Mouse (Mus musculus): ENCODE data around the gene Cmtm2a.
"Not testable (repeated sequence)": the region's sequence is repeated elsewhere in the genome, so short reads cannot be mapped to it uniquely, and the experiment has no call there.

Cmtm2a gene

DNA sequence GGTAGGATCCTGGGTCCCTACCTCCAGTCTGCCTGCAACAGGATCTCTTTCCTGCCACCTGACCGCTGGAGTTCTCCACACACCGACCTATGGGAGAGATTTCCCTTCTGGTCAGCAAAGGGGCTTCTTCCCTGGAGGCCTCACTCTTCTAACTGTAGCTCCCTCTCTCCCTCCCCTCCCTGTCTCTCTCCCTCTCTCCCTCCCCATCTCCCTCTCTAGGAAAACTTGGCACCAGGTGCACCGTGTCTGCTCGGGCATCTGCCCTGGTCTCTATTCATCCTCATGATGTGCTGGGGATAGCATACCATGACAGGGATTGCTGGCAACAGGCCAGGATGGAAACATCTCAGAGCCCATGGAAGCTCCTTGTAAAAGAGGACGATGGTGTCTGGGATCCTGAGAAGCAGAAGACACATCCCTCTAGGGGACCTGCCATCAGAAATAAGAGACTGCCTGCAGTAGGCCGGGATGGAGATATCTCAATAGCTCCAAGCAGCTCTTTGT lies 24.0 kb downstream of the Cmtm2a start:
- no peak for DNase-seq

DNA sequence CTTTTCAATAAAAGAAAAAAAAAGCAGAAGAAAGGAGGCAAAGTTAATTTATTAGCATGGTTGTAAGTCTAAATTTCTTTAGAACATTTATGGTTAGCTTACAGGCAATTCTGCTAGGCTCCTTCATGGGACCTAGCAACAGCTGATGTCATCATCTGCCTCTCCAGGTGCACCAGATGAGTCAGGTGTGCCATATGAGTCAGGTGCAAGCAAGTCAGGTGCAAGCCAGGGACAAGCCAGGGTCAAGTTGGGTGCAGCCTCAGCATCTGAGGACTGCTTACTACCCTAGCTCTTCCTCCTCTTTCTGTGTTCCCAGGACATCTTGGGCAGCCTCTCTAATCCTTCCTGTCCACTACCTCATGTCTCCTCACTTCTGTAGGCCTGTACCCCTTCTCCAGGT lies 24.6 kb downstream of the Cmtm2a start:
- no peak for DNase-seq

DNA sequence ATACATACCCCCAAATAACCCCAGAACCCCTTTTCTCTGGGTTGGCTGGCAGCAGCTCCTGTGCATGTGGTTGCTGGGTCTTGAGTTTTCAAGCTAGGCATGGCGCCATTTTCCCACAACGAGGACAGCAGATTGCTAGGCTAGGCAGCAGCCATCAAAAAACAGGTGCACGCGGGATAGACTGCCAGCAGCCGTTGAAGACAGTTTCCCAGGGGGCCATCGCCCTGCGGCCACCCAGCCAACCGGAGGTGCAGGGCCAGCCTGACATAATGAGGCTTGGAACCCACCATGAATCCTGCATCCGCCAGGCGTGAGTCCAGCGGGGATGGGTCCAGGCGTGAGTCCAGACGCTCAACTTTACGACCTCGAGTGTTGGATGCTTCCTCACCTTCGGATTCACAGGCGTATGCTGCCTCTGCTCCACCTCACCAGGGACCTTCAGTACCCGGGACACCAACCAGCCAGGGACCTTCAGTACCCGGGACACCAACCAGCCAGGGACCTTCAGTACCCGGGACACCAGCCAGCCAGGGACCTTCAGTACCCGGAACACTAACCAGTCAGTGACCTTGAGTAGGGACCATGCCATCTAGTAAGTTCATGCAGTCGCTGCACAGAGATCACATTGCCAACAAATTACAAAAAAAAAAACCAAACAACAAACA lies 28.6 kb downstream of the Cmtm2a start:
- not testable (repeated sequence) for DNase-seq

DNA sequence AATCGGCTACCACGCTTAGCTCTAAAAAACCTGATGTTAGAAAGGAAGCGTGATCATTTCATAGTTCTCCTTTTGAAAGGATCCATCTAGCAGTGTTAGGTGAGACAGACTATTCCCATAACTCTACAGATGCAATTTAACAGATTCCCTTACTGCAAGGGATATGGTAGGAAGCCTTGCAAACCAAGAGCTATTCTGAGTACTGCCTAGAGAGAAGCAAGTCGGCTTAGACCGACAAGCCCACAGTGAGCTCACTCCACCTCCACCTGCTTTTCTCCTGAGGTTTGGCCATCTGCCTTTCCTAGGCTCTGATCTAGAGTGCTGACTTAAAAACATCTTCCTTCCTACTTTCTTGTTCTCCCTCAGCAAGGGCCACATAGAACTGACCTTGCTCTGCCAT lies 31.2 kb downstream of the Cmtm2a start:
- DNase-seq: not testable (repeated sequence)

DNA sequence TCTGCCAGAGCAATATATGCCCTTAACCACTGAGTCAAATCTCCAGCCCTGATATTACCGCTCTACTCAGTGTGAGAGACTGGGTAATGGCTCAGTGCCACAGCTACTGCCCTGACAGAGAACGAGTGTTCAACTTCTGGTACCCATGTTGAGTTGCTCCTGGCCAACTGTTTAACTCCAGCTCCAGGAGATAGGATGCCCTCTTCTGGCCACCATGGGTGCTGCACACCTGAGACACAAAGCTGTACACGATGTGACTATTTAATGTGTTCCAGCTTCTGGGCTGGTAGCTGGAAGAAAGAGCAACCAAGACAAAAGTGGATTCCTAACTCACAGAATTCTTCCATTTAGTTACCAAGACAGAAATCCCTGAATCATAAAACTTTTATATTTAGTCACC lies 40.0 kb downstream of the Cmtm2a start:
- peak; percentile 64 for DNase-seq

DNA sequence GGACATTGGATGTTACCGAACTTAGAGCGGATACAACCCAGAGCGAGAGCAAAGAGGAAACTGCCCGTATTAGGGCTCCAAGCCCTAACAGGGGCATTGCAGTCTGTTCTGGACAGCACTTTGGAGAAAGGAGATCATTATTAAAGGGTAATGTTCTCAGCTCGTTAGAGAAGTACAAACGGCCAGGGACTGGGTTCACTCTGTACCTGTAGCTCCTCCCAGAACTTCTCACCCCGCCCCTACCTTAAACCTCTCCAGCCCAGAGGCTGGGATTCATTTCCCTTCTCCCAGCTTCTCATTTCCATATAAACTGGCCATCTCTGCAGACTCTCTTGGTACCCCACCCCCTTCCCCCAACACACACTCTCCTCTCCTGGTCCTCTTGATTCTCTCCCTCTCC lies 41.5 kb downstream of the Cmtm2a start:
- peak; percentile 24 for DNase-seq

DNA sequence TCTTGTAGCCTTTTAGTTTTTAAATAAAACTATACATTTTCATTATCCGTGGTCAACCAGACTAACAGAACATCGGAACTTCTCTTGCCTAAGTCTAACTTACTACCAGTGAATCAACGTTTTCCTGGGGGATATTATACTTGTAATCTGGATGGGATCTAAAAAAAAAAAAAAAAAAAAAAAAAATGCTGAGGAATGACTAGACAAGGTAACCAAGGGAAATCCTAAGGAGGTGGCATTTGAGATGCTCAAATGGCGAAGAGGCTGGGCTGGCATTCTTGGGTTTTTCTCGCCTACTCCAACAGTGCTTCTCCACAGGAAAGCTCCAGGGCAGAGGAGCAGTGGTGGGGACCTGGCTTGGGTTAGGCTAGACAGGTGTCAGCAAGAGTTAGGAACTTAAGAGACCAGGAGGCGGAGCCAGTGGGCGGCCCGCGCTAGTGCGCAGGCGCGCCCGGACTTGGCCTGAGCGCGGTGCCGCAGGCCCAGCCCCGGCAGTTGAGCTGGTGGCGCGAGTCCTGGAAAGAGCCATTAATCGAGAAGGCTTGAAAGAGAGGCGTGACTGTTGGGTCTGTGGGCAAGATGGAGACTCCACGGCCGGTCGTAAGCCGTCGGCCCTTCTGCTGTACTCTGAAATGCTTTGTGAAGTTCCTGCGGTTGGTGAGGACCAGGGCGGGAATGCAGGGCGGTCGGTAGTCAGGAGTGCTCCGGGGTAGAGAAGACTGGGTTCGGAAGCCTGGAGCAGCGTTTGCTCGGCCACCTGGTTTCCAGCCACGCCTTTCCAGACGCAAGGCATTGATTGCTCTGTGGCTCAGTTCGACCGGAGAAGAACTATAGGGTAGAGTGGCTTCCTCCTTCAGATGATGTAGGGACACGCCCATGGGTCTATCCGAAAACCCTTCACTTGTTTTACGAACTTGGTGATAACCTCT lies 42.3 kb downstream of the Cmtm2a start, which contains the start of gene Cklf:
TSS of gene Cklf (plus strand) at position 423 of the 929 bp plus-strand sequence.
- DNase-seq: peak; percentile 89

DNA sequence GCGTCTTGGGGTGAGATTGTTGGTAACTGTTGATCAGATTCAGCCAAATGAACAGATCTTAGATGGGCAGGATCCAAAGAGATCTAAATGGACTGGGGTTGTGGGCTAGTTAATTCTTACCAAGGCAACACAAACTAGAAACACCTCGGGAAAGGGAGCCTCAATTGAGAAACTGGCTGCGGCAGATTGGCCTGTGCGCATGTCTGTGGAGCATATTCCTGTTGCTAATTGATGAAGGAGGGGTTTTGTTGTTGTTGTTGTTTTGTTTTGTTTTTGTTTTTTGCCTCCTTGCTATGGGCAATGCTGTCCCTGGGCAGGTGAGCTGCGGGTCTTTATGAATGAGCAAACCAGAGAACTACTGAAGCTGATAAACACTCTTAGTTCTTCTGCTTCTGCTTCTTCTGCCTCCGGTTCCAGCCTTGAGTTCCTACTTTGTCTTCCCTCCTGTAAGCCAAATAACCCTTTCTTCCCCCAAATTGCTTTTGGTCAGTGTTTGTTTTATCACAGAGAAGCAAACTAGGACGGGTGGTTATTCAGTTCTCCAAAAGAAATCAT lies 43.5 kb downstream of the Cmtm2a start:
- no peak for DNase-seq

DNA sequence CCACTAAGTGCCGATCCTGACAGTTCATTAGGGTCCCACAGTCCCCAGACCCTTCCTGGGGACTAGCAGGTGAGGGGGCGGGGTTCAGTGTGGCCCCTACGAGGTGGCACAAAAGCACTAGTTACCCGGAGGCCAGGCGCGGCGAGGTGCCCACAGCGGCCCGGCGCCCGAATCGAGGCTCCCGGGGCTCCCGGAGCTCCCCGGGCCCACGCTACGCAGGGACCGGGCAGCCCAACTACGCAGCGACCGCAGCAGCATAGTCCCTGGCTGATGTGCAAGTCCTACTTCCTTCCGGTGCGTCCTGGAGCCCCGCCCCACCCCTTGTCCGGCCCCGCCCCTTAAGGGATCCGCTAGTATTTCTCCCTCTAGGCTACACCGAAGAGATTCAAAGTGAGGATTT lies 44.7 kb downstream of the Cmtm2a start, which contains the start of gene Tk2:
TSS of gene Tk2 (minus strand) at position 283 of the 400 bp plus-strand sequence.
- peak; percentile 85 for DNase-seq

DNA sequence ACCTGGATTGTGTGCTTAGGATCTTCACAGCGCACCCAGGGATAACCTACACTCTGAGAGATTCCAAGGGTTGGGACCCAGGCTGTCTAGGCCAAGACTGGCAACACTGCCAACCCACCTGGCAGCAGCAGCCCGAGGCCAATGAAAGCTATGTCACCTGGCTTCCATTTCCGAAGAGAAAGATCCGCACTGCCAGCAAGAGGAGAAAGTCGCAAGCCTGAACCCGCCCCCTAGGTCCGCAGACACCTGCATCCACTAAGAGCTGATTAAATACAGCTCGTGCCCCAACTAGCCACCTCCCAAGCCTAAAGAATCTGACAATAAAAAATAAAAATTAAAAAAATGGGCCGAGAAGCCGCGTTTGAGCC lies 45.1 kb downstream of the Cmtm2a start:
- peak; percentile 59 for DNase-seq

DNA sequence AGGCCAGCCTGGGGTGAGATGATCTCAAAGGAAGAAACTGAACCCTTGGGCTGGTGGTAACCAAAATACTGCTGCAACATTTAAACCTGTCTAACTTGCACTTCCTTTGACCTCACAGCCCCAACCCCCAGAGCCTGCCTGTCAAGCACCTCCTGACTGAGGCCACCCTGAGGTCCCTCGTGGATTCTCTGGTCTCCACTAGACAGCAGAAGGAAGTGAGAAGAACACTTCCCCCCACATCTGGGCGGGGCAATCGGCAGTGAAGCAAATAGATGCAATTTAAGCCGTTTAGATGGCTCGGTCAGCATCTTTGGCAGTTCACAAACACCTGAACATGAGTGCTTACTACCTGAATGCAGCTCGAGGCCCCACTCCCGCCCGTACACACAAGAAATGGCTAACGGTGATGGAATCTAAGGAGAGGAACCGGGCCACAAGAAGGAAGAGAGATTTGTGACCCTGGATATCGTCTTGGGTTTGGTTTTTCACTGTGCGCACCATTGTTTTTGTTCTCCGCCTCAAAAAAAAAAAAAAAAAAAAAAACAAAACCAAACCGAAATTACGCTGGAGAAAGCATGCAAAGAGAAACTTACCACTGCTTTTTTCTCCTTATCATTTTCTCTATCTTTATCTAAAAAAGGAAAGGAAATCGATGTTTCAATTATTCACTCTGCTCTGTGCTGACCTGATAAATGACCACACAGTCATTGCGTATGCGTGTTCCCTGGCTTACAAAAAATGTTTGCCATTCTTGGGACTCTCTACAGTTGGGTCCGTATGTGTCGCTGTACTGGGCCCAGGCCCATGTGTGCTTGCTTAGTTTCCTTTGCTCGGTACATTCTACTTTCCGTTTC lies 45.7 kb downstream of the Cmtm2a start:
- peak; percentile 59 for DNase-seq

DNA sequence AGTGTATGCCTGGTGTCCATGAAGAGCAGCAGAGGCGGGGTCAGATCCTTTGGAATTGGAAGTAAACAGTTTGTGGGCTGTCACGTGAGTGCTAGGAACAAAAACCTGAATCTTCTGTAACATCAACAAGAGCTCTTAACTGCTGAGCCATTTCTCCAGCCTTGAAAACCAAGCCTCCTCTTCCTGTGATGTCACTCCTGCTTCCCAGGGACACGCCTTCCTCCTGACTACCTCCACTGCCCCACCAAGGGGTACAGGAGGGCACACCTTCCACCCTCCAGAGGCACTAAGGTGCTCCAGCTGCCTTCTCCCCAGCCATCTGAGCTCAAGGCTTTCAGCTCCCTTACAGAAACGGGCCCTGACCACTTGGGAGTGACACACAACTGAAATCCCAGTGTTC lies 46.4 kb downstream of the Cmtm2a start:
- no peak for DNase-seq

DNA sequence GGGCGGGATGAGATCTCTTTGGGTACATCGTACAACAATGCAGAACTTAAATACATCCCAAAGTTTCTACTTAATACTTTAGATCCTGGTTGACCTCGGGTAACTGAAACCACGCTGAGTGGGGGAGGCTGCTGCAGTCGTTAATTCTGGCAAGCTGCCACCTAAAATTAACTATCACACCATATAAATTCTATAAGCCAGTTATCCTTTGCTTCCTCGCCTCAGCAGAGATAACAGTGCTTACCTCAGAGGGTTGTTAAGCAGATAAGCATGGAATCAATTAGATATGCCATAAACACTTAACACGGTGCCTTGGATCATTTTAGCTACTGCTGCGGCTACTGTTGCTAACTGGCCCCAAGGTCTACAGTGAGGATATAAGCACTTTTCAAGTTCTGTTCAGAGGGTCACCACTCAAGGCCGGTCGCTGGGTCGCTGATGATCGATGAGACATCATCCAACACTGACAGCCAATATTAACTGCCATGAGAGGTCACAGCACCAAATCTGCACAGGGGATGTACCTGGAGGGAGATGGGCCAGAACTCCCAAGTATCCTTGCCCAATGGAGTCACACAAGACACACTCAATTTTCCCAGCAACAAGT lies 50.8 kb downstream of the Cmtm2a start:
- no peak for DNase-seq

DNA sequence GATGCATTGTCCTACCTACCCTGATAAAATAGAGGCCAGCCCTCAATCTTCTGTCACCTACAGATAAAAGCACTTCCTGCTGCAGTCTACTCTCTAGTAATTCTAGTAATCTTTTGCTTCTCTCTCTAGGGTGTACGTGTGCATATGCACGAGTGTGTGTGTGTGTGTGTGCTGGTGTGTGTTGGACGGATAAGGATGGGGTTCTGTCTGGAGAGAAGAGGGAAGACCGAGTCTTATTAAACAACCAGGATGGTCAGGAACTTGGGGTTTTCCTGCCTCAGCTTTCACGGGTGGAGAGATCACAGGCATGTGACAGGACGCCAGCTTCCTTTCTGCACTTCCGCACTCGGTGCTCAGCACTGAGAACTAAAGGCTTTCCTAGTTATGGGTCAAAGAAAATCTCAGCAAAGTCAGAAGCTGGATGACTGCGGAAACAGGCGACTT lies 53.5 kb downstream of the Cmtm2a start:
- DNase-seq: peak; percentile 43

DNA sequence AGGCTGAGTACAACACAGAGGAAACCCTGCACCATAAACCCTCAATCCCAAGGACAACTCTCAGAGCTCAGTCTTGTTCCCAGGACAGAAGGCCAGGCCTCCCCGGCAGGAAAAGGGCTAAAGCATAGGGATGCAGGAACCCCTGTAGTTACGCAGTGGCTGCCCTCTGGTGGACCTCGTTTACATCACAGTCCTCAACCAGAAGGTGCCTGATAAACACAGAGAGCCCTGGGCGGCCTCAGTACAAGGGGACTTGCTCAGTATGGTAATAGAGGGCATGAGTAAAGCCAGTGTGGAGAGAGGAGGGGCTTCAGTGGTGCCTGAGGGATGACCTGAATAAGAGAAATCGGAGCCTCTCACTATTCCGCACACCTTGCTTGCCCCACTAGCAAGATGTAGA lies 58.4 kb downstream of the Cmtm2a start:
- no peak for DNase-seq

DNA sequence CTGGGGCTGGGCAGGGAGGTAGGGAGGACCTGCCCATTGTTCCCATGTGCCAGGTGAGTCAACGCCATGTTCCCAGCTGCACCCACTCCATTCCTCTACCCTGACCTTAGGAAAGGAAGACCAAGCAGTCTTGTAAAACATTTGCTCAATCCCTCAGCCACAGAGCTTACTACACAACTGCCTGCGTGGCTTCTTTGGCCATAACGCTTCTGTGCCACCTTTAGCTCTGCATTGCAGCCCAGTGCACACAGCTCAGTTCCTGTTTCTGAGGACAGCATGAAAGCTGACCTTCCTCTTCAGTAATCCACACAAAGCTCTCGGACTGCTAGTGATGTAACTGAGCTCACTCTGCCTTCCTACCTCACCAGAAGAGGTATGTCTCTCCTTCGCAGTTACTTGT lies 60.1 kb downstream of the Cmtm2a start:
- DNase-seq: no peak

DNA sequence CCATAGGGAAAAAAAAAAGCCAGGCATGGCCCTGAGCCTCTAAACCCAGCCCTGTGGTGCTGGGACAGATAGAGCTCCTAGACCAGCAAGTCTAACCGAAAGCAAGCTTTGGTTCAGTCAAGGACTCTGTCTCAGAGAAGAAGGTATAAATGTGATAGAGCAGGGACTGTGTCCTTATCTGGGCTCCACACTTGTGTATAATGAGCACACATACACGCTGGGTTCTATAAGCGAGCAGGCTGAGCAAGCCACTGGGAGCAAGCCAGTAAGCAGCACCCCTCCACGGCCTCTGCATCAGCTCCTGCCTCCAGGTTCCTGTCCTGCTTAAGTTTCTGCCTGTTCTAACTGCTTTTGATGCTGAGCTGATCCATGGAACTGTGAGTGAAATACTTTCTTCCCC lies 60.9 kb downstream of the Cmtm2a start:
- DNase-seq: no peak

Measured in thymus, postnatal 14 days (tissue).